Mouse (Mus musculus) heart, adult 2 months (tissue): Measurements from ENCODE around the gene Mapk10.

ENCODE experiments used
- CTCF ChIP-seq: fragments of 200-600 bp; IDR thresholded peaks from 2 replicates; pipeline ENCODE4 v1.8.1; 2022; ENCODE audit warnings: antibody characterized with exemption, mild to moderate bottlenecking, moderate library complexity
- POLR2A ChIP-seq: fragments of 200-500 bp; IDR thresholded peaks from 2 replicates; pipeline ENCODE4 v1.6.1; 2011; ENCODE audit warnings: mild to moderate bottlenecking, low read depth, low read length, control low read depth; ENCODE audit not compliant: insufficient read depth

GRCm38 (mm10) chr5:103194549-103194948 is 16.6 kb downstream of the Mapk10 start:
- no peak for TF ChIP-seq CTCF
- no peak for TF ChIP-seq POLR2A
